Mouse (Mus musculus) ovary, postnatal 36 days (tissue): Measurements from ENCODE around the gene Pnma3.
"Not testable (repeated sequence)": the region's sequence is repeated elsewhere in the genome, so short reads cannot be mapped to it uniquely, and the experiment has no call there.

Source experiments
- DNase-seq: peaks from one replicate; pipeline ENCODE4 v3.0.0; 2022; ENCODE audit warnings: low spot score, mixed read lengths

The Pnma3 gene

DNA sequence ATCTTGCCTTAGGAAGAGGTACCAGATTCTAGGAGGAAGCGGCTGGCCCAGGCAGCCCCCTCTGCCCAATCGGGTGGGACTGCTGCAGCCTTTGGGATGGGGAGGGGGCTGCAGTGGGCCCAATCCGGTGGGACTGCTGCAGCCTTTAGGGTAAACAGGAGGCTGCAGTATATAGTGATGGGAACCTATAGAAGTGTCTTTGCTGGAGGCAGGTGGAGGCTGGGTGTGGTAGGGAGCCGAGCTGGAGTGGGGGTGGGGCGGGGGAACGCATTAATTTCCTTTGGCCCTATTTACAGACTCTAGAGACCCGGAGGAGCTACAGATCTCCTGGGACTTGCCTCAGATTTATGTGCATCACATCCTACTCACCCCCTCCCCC lies at the start of gene Pnma3:
Pnma3 (plus strand) TSS at position 373 of the 379 bp plus-strand sequence.
- no peak for DNase-seq

DNA sequence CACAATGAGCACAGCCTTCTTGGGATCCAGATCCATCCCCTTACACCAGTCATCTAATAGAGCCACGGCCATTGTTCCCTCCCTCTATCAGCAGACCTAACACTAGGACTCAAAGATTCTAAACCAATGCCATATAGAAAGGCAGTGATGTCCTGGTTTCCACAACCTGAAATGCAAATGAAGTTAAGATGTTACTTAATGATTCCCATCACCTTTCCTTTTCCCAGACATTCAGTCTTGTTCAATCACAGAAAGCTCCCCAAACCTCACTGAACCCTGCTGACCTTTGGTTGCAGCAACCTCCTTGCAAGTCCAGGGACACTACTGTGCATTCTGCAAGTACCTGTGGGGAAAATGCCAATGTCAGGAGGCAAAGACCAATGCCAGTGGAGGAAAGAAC lies 27.6 kb upstream of the Pnma3 start, which contains the start of gene Pnma5:
Pnma5 (minus strand) TSS at position 101 of the 400 bp plus-strand sequence.
- DNase-seq = no peak

DNA sequence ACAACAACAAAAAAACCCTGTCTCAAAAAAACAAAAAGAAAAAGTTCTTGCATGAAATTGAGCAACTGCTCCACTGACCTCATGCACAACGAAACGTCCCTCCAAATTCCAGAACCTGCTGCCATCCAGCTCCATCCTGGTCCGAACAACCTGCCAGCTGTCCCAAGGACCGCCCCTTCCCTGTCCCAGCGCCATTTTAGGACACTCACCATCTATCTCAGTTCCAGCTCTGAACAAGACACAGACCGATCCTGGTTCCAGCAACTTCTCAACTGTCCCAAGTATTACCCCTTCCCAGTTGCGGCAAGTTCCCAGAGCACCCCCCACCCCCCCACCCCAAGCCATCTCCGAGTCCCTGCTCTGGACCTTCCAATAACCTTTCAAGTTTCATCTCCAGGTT lies 25.8 kb upstream of the Pnma3 start:
- DNase-seq = no peak

DNA sequence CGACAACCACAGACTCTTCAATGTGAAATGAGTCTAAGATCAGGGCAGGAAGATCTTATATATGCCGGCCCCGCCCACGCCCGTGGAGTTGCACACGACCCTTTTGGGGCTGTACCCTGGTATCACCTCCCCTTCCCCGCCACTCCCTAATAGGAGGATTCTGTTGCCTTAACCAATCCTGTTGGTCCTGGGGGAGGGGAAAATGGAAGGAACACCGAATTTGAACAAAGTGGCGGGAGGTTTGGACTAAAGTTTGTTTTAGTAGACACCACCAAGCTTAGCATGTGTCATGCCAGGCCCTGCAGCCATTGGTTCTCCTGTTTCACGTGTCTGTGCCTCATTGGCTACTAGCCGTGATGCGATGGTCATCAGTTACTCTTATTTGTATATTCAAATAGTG lies 24.9 kb upstream of the Pnma3 start:
- no peak for DNase-seq

- peak; percentile 88 for DNase-seq
Observed at GRCm38 (mm10) chrX:73053860-73054563, 10.6 kb upstream of the Pnma3 start.

DNA sequence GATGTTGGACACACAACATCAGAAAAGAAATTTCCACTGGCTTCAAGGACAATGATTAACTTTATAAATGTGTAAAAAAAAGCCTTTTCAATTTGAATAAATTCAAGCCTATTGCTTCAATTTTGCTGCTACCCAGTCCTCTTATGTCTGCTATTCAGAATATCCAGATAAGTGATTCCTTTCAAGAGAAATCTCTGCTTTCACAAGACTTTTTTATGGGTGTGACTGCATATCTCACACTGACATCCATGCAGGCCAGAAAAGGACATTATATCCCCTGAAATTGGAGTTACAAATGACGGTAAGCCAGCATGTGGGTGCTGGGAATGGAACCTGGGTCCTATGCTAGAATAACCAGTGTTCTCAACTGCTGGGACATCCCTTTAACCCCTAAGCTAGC lies 3.1 kb upstream of the Pnma3 start:
- no peak for DNase-seq

GRCm38 (mm10) chrX:73062323-73062722 lies 2.3 kb upstream of the Pnma3 start:
- no peak for DNase-seq

- DNase-seq = no peak
Observed at GRCm38 (mm10) chrX:73063512-73064414, 824 bp upstream of the Pnma3 start.

DNA sequence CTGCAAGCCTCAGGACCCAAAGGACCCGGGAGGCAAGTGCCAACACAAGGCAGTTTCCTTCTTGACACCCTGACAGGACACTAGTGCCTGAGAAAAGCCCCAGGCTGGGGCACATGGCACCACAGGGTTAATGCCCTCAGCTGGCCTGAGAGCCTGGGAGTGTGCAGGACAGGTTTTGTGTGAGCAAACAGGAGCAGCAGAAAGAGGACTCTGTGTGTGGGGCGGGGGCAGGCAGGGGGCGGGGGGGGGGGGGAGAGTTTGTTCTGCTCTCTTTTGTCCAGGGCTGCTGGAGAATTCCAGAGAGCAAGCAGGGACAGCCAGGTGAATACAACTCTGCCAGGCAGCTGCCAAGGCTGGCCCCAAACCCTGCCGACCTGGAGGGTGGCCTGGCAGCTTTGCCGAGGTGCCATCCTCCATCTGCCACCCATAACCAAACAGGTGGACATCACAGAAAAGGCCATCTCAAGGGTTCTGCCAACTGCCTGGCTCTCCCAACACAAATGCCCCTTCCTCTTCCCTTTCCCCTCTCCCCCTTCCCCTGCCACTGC lies 2.3 kb downstream of the Pnma3 start:
- DNase-seq = not testable (repeated sequence)

- not testable (repeated sequence) for DNase-seq
Observed at GRCm38 (mm10) chrX:73082267-73083055, 17.9 kb downstream of the Pnma3 start, which contains the start of gene Xlr4a. Gene Xlr4a, minus strand, starts transcription at chrX:73082478.

GRCm38 (mm10) chrX:73096941-73097508 lies 32.4 kb downstream of the Pnma3 start, which contains the start of gene Xlr3a:
Gene Xlr3a, minus strand, starts transcription at chrX:73097095.
- not testable (repeated sequence) for DNase-seq

GRCm38 (mm10) chrX:73116747-73117146 lies 52.2 kb downstream of the Pnma3 start, which contains the start of gene Gm14685:
Gene Gm14685, plus strand, starts transcription at chrX:73117047.
- not testable (repeated sequence) for DNase-seq
